Mouse (Mus musculus) midbrain, embryonic 11.5 days (tissue): ENCODE measurements around the gene Rpl22. TPM values are rescaled to one million over a fixed set of nuclear protein-coding genes. Genes with fewer than 3 reads are reported as not detected.

Experiments used
- ATAC-seq: fragments of 200-750 bp; cut with Nextera tagmentation; 2 replicates; pipeline ENCODE4 v1.8.0; 2017; ENCODE audit warnings: moderate TSS enrichment, moderate library complexity; ENCODE audit not compliant: low FRiP score
- DNase-seq: peaks from one replicate; pipeline ENCODE4 v3.0.0; 2015; ENCODE audit warnings: low spot score; ENCODE audit errors: missing footprints
- H3K27ac ChIP-seq: fragments of 300-500 bp; sonication (generic); 2 replicates; pipeline ENCODE4 v1.5.1; 2014; ENCODE audit warnings: low read depth, low read length
- H3K27me3 ChIP-seq: fragments of 300-500 bp; sonication (generic); 2 replicates; pipeline ENCODE4 v1.6.1; 2014; ENCODE audit warnings: mild to moderate bottlenecking, low read length, moderate library complexity, mixed read lengths; ENCODE audit not compliant: control insufficient read depth, insufficient read depth
- H3K36me3 ChIP-seq: fragments of 300-500 bp; sonication (generic); 2 replicates; pipeline ENCODE4 v1.6.1; 2014; ENCODE audit warnings: mild to moderate bottlenecking, low read length, moderate library complexity, mixed read lengths; ENCODE audit not compliant: control insufficient read depth, insufficient read depth
- H3K4me1 ChIP-seq: fragments of 300-500 bp; sonication (generic); 2 replicates; pipeline ENCODE4 v1.6.1; 2014; ENCODE audit warnings: low read length; ENCODE audit not compliant: control insufficient read depth, insufficient read depth
- H3K4me2 ChIP-seq: fragments of 300-500 bp; sonication (generic); 2 replicates; pipeline ENCODE4 v1.6.1; 2014; ENCODE audit warnings: mild to moderate bottlenecking, moderate library complexity
- H3K4me3 ChIP-seq: fragments of 300-500 bp; sonication (generic); 2 replicates; pipeline ENCODE4 v1.5.1; 2014; ENCODE audit warnings: low read depth, low read length
- H3K9ac ChIP-seq: fragments of 300-500 bp; sonication (generic); 2 replicates; pipeline ENCODE4 v1.6.1; 2014; ENCODE audit warnings: low read length
- H3K9me3 ChIP-seq: fragments of 300-500 bp; sonication (generic); 2 replicates; pipeline ENCODE4 v1.6.1; 2016; ENCODE audit warnings: low read length; ENCODE audit not compliant: control insufficient read depth
- WGBS: fragments of 180-500 bp; shearing (Covaris S2); extraction: QIAGEN DNeasy Blood & Tissue Kit; methylation state at CpG from one replicate; pipeline ENCODE4 v1.1.7; 2014; 5-methylcytosine and 5-hydroxymethylcytosine counted together
- polyA plus RNA-seq: library from polyadenylated mRNA; unstranded; fragments of >200 nt; fragmentation: Nextera tagmentation; extraction: Ambion mirVana; gene quantifications from 2 replicates; pipeline ENCODE4 v1.2.1, GENCODE M21; 2014

The Rpl22 gene
- polyA plus RNA-seq, 1 experiment from 2014 or later, result 357 TPM

GRCm38 (mm10) chr4:152353886-152354637, 28.5 kb downstream of the Rpl22 start:
- H3K36me3 ChIP-seq, result no peaks in the 10 kb centered on the region
- no peak overlapping the region for H3K27ac ChIP-seq
- H3K4me1 ChIP-seq, result peaks cover 5% of the 10 kb centered on the region
- ATAC-seq (no peak), DNase-seq (no peak)
- no peak overlapping the region for H3K4me3 ChIP-seq
- 81% methylated on average over 14 of the region's 14 CpGs for WGBS
- H3K9ac ChIP-seq, result no peak overlapping the region
- H3K27me3 ChIP-seq, result peaks cover 4% of the 10 kb centered on the region; the same call in 1 of the 2 replicates
- H3K4me2 ChIP-seq, result no peak overlapping the region
- no peaks in the 10 kb centered on the region for H3K9me3 ChIP-seq

- Histone ChIP-seq H3K4me1 (peaks cover 5% of the 10 kb centered on the region; the same call in 1 of the 2 replicates), H3K36me3 (no peaks in the 10 kb centered on the region), H3K4me2 (no peak overlapping the region), H3K9me3 (no peaks in the 10 kb centered on the region), H3K27me3 (peaks cover 3% of the 10 kb centered on the region; the same call in 1 of the 2 replicates), H3K9ac (no peak overlapping the region), H3K27ac (no peak overlapping the region), H3K4me3 (no peak overlapping the region)
- 77% methylated on average over 7 of the region's 7 CpGs for WGBS
- ATAC-seq (no peak), DNase-seq (no peak)
Observed at GRCm38 (mm10) chr4:152355672-152356071, 30.1 kb downstream of the Rpl22 start.

- H3K36me3 ChIP-seq, result no peaks in the 10 kb centered on the region
- H3K27me3 ChIP-seq, result peaks cover 6% of the 10 kb centered on the region; the same call in 1 of the 2 replicates
- WGBS, result 6% methylated on average over 10 of the region's 11 CpGs
- no peak for DNase-seq
- H3K4me1 ChIP-seq, result peaks cover 6% of the 10 kb centered on the region; the same call in 1 of the 2 replicates
- H3K9me3 ChIP-seq, result no peaks in the 10 kb centered on the region
- no peak overlapping the region for H3K27ac ChIP-seq
- H3K4me2 ChIP-seq, result no peak overlapping the region
- no peak for ATAC-seq
- no peak overlapping the region for H3K9ac ChIP-seq
- no peak overlapping the region for H3K4me3 ChIP-seq
Observed at GRCm38 (mm10) chr4:152359700-152360099, 34.2 kb downstream of the Rpl22 start.

GRCm38 (mm10) chr4:152360855-152361254, 35.3 kb downstream of the Rpl22 start:
- Histone ChIP-seq H3K36me3 (no peaks in the 10 kb centered on the region), H3K9me3 (no peaks in the 10 kb centered on the region), H3K27me3 (peaks cover 6% of the 10 kb centered on the region; the same call in 1 of the 2 replicates), H3K4me1 (peaks cover 13% of the 10 kb centered on the region), H3K4me3 (peak overlapping the region; percentile 20), H3K4me2 (peak overlapping the region; percentile 50), H3K27ac (no peak overlapping the region), H3K9ac (no peak overlapping the region)
- DNase-seq (peak; percentile 93), ATAC-seq (peak; percentile 71)
- under 1% methylated on average over 24 of the region's 24 CpGs for WGBS

- 87% methylated on average over 9 of the region's 9 CpGs for WGBS
Observed at GRCm38 (mm10) chr4:152362180-152362579, 36.6 kb downstream of the Rpl22 start.

GRCm38 (mm10) chr4:152365228-152365627, 39.7 kb downstream of the Rpl22 start:
- Histone ChIP-seq H3K4me2 (no peak overlapping the region), H3K27ac (no peak overlapping the region), H3K27me3 (peaks cover 6% of the 10 kb centered on the region; the same call in 1 of the 2 replicates), H3K4me3 (no peak overlapping the region), H3K4me1 (peaks cover 13% of the 10 kb centered on the region), H3K36me3 (no peaks in the 10 kb centered on the region), H3K9me3 (no peaks in the 10 kb centered on the region), H3K9ac (no peak overlapping the region)
- 49% methylated on average over 7 of the region's 7 CpGs for WGBS
- no peak for ATAC-seq
- DNase-seq, result no peak

More at GRCm38 (mm10) chr4:152362180-152362579, 36.6 kb downstream of the Rpl22 start:
- H3K9me3 ChIP-seq, result no peaks in the 10 kb centered on the region
- H3K4me3 ChIP-seq, result no peak overlapping the region
- ATAC-seq (no peak), DNase-seq (no peak)
- H3K36me3 ChIP-seq, result no peaks in the 10 kb centered on the region
- H3K4me2 ChIP-seq, result no peak overlapping the region
- H3K27ac ChIP-seq, result no peak overlapping the region
- peaks cover 6% of the 10 kb centered on the region; the same call in 1 of the 2 replicates for H3K27me3 ChIP-seq
- H3K9ac ChIP-seq, result no peak overlapping the region
- peaks cover 13% of the 10 kb centered on the region for H3K4me1 ChIP-seq

DNA sequence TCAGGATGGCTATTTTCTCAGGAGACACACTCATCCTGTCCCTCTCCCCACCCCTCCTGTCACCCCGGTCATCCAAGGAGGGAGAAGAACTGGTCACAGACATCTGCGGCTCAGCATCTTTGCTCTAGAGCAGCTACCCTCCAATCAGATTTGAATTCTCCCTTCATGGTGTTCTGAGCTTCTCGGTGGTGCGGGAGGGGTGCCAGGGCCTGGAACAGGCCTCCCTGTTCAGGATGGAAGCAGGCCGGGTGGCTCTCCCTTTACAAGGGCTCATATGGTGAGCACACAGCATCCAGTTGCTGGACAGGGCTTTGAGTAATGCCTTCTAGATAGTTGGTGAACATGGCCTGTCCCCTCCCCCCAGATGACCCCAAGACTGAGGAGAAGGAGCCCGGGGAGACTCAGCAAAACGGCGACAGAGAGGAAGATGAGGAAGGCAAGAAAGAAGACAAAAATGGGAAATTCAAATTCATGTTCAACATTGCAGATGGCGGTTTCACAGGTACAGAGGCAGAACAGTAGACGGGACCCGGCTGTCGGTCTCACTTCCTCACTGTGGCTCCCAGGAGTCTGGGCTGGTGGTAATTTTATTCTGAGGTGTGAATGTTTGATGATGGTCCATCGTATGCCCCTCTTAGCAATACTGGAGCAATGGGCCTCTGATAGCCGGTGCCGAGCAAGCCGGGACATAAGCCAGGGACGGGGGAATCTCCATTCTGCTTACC, 57.1 kb downstream of the Rpl22 start:
- Histone ChIP-seq H3K27me3 (no peaks in the 10 kb centered on the region), H3K27ac (no peak overlapping the region), H3K9me3 (no peaks in the 10 kb centered on the region), H3K9ac (no peak overlapping the region), H3K36me3 (no peaks in the 10 kb centered on the region), H3K4me1 (no peaks in the 10 kb centered on the region), H3K4me2 (no peak overlapping the region), H3K4me3 (no peak overlapping the region)
- DNase-seq (no peak), ATAC-seq (no peak)
- 86% methylated on average over 17 of the region's 17 CpGs for WGBS
